In the genomic region with DNA sequence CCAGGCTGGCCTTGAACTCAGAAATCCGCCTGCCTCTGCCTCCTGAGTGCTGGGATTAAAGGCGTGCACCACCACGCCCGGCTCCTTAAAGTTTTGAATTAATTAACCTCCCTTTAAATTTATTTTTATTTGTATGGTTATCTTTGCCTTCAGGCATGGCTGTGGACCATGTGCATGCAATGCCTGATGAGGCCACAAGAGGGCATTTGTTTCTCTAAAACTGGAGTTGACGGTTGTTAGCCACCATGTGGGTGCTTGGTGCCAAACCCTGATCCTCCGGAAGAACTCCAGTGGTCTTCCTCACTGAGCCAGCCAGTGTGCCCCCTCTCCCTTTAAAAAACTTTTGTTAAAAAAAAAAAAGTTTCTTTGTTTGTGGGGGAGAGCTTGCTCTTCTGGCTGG, we compare ENCODE assay signal across 8 mouse cellular contexts. TPM values are rescaled to one million over a fixed set of nuclear protein-coding genes. Genes with fewer than 3 reads are reported as not detected.
DNase-seq lines count a peak whose midpoint lies in the region; TF ChIP-seq lines count a peak whose summit lies in the region.
"Had no signal": no experiment of that assay in that cellular context is flagged by ENCODE, and none has a peak within 500 bp of the region (broad histone marks: within the 10 kb centered on the region; RNA-seq: fewer than 3 reads in every experiment).

No protein-coding gene starts in this region.

- peak; percentile 40 to 44 for DNase-seq in layer of hippocampus, postnatal 10 days (ENCODE audit: low spot score in 2 of 2)
- DNase-seq in layer of hippocampus, postnatal 36 days = no peak
- DNase-seq in MEL (ENCODE audit: low read depth, low spot score) = peak; percentile 87
- DNase-seq in brain, embryonic 14.5 days (ENCODE audit: low read depth) = peak; percentile 8
- DNase-seq in heart, postnatal 36 days = peak; percentile 55 to 71
- DNase-seq in lung, postnatal 10 days = peak; percentile 73
- DNase-seq in spleen, postnatal 4 days (ENCODE audit: low spot score in 2 of 2) = peak; percentile 68 to 85

- H3K9ac ChIP-seq in MEL (ENCODE audit: control insufficient read depth, low read depth, low read length, poor library complexity, severe bottlenecking) = peak overlapping the region; percentile 60
- H3K9ac ChIP-seq: heart, embryonic 15.5 days had no signal

- H3K79me2 ChIP-seq in MEL (ENCODE audit: control insufficient read depth, insufficient read depth, low read length, poor library complexity) = no peaks in the 10 kb centered on the region

- H3K4me1 ChIP-seq in MEL (ENCODE audit: control insufficient read depth in 1 of 2, insufficient read depth in 2 of 2, low read length in 2 of 2) = no peaks in the 10 kb centered on the region
- H3K4me1 ChIP-seq: heart, embryonic 15.5 days had no signal

- no peaks in the 10 kb centered on the region for H3K36me3 ChIP-seq in MEL (ENCODE audit: control insufficient read depth in 1 of 2, insufficient read depth in 2 of 2, low read length in 2 of 2)
- H3K36me3 ChIP-seq: heart, embryonic 15.5 days had no signal

- intact Hi-C loops in heart, postnatal 36 days (cut with DNase I) = loop anchor here (2.0 to 5.0 kb wide), 4 partner anchors 39 to 321 kb away; no protein-coding TSS in a partner anchor

- H3K27ac ChIP-seq in MEL (ENCODE audit: control insufficient read depth, low read depth, low read length) = no peak overlapping the region
- H3K27ac ChIP-seq: heart, embryonic 15.5 days had no signal

- peak overlapping the region; percentile 58 to 67 for H3K4me3 ChIP-seq in MEL (ENCODE audit: control insufficient read depth in 1 of 2, insufficient read depth in 1 of 2, low read depth in 2 of 2, low read length in 2 of 2)

- H3K9me3 ChIP-seq in MEL (replicated peaks; ENCODE audit: insufficient read depth, low read length) = no peaks in the 10 kb centered on the region
- H3K9me3 ChIP-seq: heart, embryonic 15.5 days had no signal

- H3K27me3 ChIP-seq in MEL (ENCODE audit: control insufficient read depth in 1 of 2, insufficient read depth in 2 of 2, low read length in 2 of 2) = peaks cover 0 to 1% of the 10 kb centered on the region in 2 experiments; a peak in 2 of 4 replicates

- TF ChIP-seq POLR2A in MEL (IDR thresholded peaks at IDR 0.05; ENCODE audit: control insufficient read depth in 1 of 2, insufficient read depth in 1 of 2, low read depth in 1 of 2, low read length in 2 of 2, poor library complexity in 1 of 2) = no peak
- no peak for TF ChIP-seq POLR2A in brain, embryonic 14.5 days (IDR thresholded peaks at IDR 0.05; ENCODE audit: borderline replicate concordance, extremely low read depth, insufficient read depth, insufficient read length, poor library complexity, severe bottlenecking)

- peak; percentile 73 to 83 (median 74) for TF ChIP-seq CTCF in MEL (IDR thresholded peaks at IDR 0.05 in 2 of 3, conservative IDR thresholded peaks at IDR 0.05 in 1 of 3; ENCODE audit: control insufficient read depth in 1 of 3, insufficient read depth in 1 of 3, low read depth in 2 of 3, low read length in 3 of 3, poor library complexity in 1 of 3, severe bottlenecking in 1 of 3)
- peak; percentile 54; the same call in 1 of the 2 replicates for TF ChIP-seq CTCF in brain, embryonic 14.5 days (IDR thresholded peaks at IDR 0.05; ENCODE audit: borderline replicate concordance, extremely low read depth, insufficient read depth, insufficient read length)

- TF ChIP-seq RAD21 in MEL (IDR thresholded peaks at IDR 0.05; ENCODE audit: low read depth, low read length) = peak; percentile 56

- TF ChIP-seq EP300 in MEL (IDR thresholded peaks at IDR 0.05; ENCODE audit: low read depth in 1 of 2, low read length in 2 of 2) = no peak

TF ChIP-seq in MEL, 35 proteins besides CTCF, POLR2A, EP300 and RAD21:
- TF ChIP-seq TCF12 (IDR thresholded peaks at IDR 0.05; ENCODE audit: low read depth, low read length) (no peak), SIN3A (IDR thresholded peaks at IDR 0.05; ENCODE audit: low read length) (0 out of 2 replicates have a peak, but pooled peaks have one; percentile 7), POLR2AphosphoS2 (IDR thresholded peaks at IDR 0.05; ENCODE audit: low read length) (no peak), UBTF (IDR thresholded peaks at IDR 0.05; ENCODE audit: borderline replicate concordance, insufficient read depth, low read depth, low read length) (no peak), E2F4 (IDR thresholded peaks at IDR 0.05; ENCODE audit: borderline replicate concordance, low read depth, low read length) (no peak), ELF1 (IDR thresholded peaks at IDR 0.05; ENCODE audit: low read depth, low read length) (no peak), ZNF384 (IDR thresholded peaks at IDR 0.05; ENCODE audit: low read depth, low read length) (no peak; the same call in 1 of the 2 replicates), MYC (IDR thresholded peaks at IDR 0.05; ENCODE audit: low read depth, low read length) (peak; percentile 91), TAL1 (IDR thresholded peaks at IDR 0.05; ENCODE audit: low read length) (no peak), GATA1 (IDR thresholded peaks at IDR 0.05; ENCODE audit: low read depth, low read length) (peak; percentile 38; the same call in 1 of the 2 replicates), MXI1 (IDR thresholded peaks at IDR 0.05; ENCODE audit: low read depth, low read length) (peak; percentile 85), BHLHE40 (IDR thresholded peaks at IDR 0.05; ENCODE audit: borderline replicate concordance, low read depth, low read length) (no peak), MYB (IDR thresholded peaks at IDR 0.05; ENCODE audit: low read depth, low read length) (no peak), USF1 (IDR thresholded peaks at IDR 0.05; ENCODE audit: low read depth, low read length) (no peak), MAX (IDR thresholded peaks at IDR 0.05; ENCODE audit: low read length) (peak; percentile 79), SMC3 (IDR thresholded peaks at IDR 0.05; ENCODE audit: low read depth, low read length) (peak; percentile 68)

RNA-seq across cellular contexts. Expression of gene Bbs5, which starts 11.2 kb away (rescaled TPM):
- total RNA-seq in layer of hippocampus, postnatal 10 days (2021) = 10 to 100 TPM; 26.7 to 33.2 TPM
- total RNA-seq in layer of hippocampus, postnatal 36 days (2021) = 10 to 100 TPM; 24.7 to 25.7 TPM
- total RNA-seq in MEL (2012; rRNA removed) = 5.7 and 6.3 TPM in 2 replicates
- 1 to 10 TPM in 1 of 2 experiments, not detected in 1; 5.4 TPM for polyA plus RNA-seq in MEL (2012; ENCODE audit: insufficient read depth in 1 of 2, insufficient read length in 2 of 2, low read depth in 1 of 2, low replicate concordance in 2 of 2, missing spikeins in 1 of 2)
- polyA plus RNA-seq in brain, embryonic 14.5 days (2012; rRNA removed) = 18.8 and 19.5 TPM in 2 replicates
- 1 to 10 TPM; 4.7 to 5.3 TPM for total RNA-seq in heart, postnatal 36 days (2021)

RNA-seq across cellular contexts. Expression of gene Klhl41, which starts 34.1 kb away (rescaled TPM):
- under 1 TPM; 0.46 to 0.80 TPM for total RNA-seq in layer of hippocampus, postnatal 10 days (2021)
- under 1 TPM; 0.40 to 0.53 TPM for total RNA-seq in layer of hippocampus, postnatal 36 days (2021)
- 0.10 and 0.12 TPM in 2 replicates for total RNA-seq in MEL (2012; rRNA removed)
- under 1 TPM in 1 of 2 experiments, not detected in 1; 0.04 TPM for polyA plus RNA-seq in MEL (2012; ENCODE audit: insufficient read depth in 1 of 2, insufficient read length in 2 of 2, low read depth in 1 of 2, low replicate concordance in 2 of 2, missing spikeins in 1 of 2)
- polyA plus RNA-seq in brain, embryonic 14.5 days (2012; rRNA removed) = 0.38 and 0.44 TPM in 2 replicates
- 10 to 100 TPM; 66.9 to 77.0 TPM for total RNA-seq in heart, postnatal 36 days (2021)

RNA-seq across cellular contexts. Expression of gene Lrp2, which starts 49.9 kb away (rescaled TPM):
- under 1 TPM; 0.74 to 0.78 TPM for total RNA-seq in layer of hippocampus, postnatal 10 days (2021)
- under 1 TPM; 0.65 to 0.86 TPM for total RNA-seq in layer of hippocampus, postnatal 36 days (2021)
- total RNA-seq in MEL (2012; rRNA removed) = not detected in 2 replicates
- polyA plus RNA-seq in MEL (2012; ENCODE audit: insufficient read depth in 1 of 2, insufficient read length in 2 of 2, low read depth in 1 of 2, low replicate concordance in 2 of 2, missing spikeins in 1 of 2) = under 1 TPM in 1 of 2 experiments, not detected in 1; 0.01 TPM
- 2.0 and 3.4 TPM in 2 replicates for polyA plus RNA-seq in brain, embryonic 14.5 days (2012; rRNA removed)
- total RNA-seq in heart, postnatal 36 days (2021) = 1 to 10 TPM in 1 of 2 experiments, under 1 TPM in 1; 0.89 to 1.7 TPM

Comparison
In these comparisons a context has a peak if more than half of its experiments do, and no peak if none do; other contexts are left out.
1. DNase-seq: peak in layer of hippocampus, postnatal 10 days (2 of 2), MEL (single experiment), brain, embryonic 14.5 days (single experiment), heart, postnatal 36 days (2 of 2), lung, postnatal 10 days (single experiment) and spleen, postnatal 4 days (2 of 2); none in layer of hippocampus, postnatal 36 days (0 of 2).
2. RNA of gene Klhl41, which starts 34.1 kb away (total RNA-seq): 66.9 to 77.0 TPM in heart, postnatal 36 days; 0.46 to 0.80 TPM in layer of hippocampus, postnatal 10 days, 0.40 to 0.53 TPM in layer of hippocampus, postnatal 36 days and 0.10 to 0.12 TPM in MEL; every median in the first group is over 10 times any median in the second.